Mouse (Mus musculus): ENCODE data around the gene Polr3h. TPM values are rescaled to one million over a fixed set of nuclear protein-coding genes. Genes with fewer than 3 reads are reported as not detected.
"Not testable (repeated sequence)": the region's sequence is repeated elsewhere in the genome, so short reads cannot be mapped to it uniquely, and the experiment has no call there.

Gene Polr3h
- polyA plus RNA-seq (2021): 154 TPM

GRCm38 (mm10) chr15:81925760-81926445 is at the start of gene Polr3h:
Polr3h (minus strand) TSS chr15:81926240.
- DNase-seq (ENCODE audit: low read depth, low spot score): peak; percentile 77
- CTCF ChIA-PET: interaction anchor here (1.4 kb wide), 1 partner anchor 11 kb away, joined by 3 read pairs; the partner anchor contains the start of gene Csdc2
- in situ Hi-C loops (cut with MboI; ENCODE audit: low pct_unique_long_range_greater_than_20kb): no loop called here
- TF ChIP-seq CTCF (IDR thresholded peaks at IDR 0.05): no peak
- peak; percentile 68 for ATAC-seq
- no peaks in the 10 kb centered on the region for H3K27me3 ChIP-seq
- POLR2A ChIA-PET: interaction anchor here (0.5 to 0.9 kb wide), 2 partner anchors 11 to 59 kb away, joined by 3 to 4 read pairs; no protein-coding TSS in a partner anchor

DNA sequence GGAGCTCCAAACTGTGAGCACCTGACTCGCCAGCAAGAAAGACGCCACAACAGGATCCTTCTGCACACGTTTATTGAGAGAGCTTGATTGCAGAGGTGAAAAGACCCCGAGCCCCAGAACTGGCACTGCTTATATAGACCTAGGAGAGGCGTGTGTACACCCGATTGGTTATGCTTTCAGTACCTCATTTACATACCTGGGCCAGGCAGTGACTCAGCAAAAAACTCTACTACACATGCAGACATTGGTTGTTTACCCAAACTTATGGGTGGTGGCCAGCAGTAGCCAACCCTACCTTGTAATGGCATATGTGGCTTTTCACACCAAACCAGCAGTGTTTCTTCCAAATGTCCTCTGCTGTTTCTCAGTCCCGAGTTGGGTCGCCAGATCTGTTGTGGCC is 49.1 kb upstream of the Polr3h start:
- H3K27me3 ChIP-seq; in situ Hi-C loops (cut with MboI; ENCODE audit: low pct_unique_long_range_greater_than_20kb); ATAC-seq; DNase-seq (ENCODE audit: low read depth, low spot score); POLR2A ChIA-PET: not testable (repeated sequence)
- CTCF ChIA-PET: interaction anchor here (1.1 to 1.5 kb wide), 2 partner anchors 11 to 17 kb away, joined by 3 read pairs; no protein-coding TSS in a partner anchor

GRCm38 (mm10) chr15:81970498-81970897 is 44.5 kb upstream of the Polr3h start:
- DNase-seq (ENCODE audit: low read depth, low spot score); ATAC-seq; in situ Hi-C loops (cut with MboI; ENCODE audit: low pct_unique_long_range_greater_than_20kb); H3K27me3 ChIP-seq; POLR2A ChIA-PET: not testable (repeated sequence)
- CTCF ChIA-PET: interaction anchor here (0.7 kb wide), 1 partner anchor 11 kb away, joined by 3 read pairs; no protein-coding TSS in a partner anchor

GRCm38 (mm10) chr15:81969635-81970034 is 43.6 kb upstream of the Polr3h start:
- in situ Hi-C loops (cut with MboI; ENCODE audit: low pct_unique_long_range_greater_than_20kb); POLR2A ChIA-PET; H3K27me3 ChIP-seq; ATAC-seq; DNase-seq (ENCODE audit: low read depth, low spot score): not testable (repeated sequence)
- CTCF ChIA-PET: interaction anchor here (0.9 kb wide), 1 partner anchor 50 kb away, joined by 3 read pairs; no protein-coding TSS in a partner anchor

DNA sequence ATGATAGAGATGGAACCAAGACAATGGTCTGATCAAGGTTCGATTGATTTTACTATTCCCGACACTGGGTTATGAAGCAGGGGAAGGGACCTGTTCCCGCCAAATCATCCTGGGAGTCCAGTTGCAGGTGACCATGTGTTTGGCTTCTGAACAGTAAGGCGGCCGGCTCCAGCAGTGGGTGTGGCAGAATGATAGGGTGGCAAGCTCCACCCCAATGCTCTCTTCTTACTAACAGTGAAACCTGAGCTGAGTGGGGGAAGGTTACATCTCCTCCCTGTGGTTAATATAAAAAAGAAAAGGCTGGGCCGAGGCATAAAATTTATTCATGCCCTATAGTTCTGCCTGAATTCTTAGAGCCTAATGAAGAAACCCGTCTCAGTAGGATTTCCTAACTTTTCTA is 43.1 kb upstream of the Polr3h start:
- DNase-seq (ENCODE audit: low read depth, low spot score) (no peak), ATAC-seq (no peak)
- no peaks in the 10 kb centered on the region for H3K27me3 ChIP-seq
- no peak for TF ChIP-seq CTCF (IDR thresholded peaks at IDR 0.05)
- in situ Hi-C loops (cut with MboI; ENCODE audit: low pct_unique_long_range_greater_than_20kb): no loop called here
- POLR2A ChIA-PET: no interaction called here
- CTCF ChIA-PET: interaction anchor here (0.9 kb wide), 1 partner anchor 50 kb away, joined by 3 read pairs; no protein-coding TSS in a partner anchor

DNA sequence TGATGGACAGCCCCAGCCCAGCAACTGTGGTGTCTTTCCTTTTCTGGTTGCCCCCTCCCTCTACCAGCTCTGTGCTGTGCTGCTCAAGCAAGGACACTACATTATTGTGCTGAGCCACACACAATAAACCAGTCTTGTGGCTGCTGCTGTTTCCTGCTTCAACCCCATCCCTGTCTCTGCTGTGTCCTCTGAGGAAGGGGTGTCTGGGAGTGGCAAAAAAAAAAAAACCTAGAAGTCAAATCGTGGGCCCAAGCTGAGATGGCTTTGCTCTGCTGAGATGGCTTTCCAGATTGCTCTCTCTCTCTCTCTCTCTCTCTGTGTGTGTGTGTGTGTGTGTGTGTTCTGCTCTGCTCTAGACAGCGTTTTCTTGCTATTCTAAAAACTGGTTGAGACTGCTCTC is 42.4 kb upstream of the Polr3h start:
- CTCF ChIA-PET: no interaction called here
- no peak for ATAC-seq
- POLR2A ChIA-PET: no interaction called here
- in situ Hi-C loops (cut with MboI; ENCODE audit: low pct_unique_long_range_greater_than_20kb): no loop called here
- TF ChIP-seq CTCF (IDR thresholded peaks at IDR 0.05): no peak
- no peak for DNase-seq (ENCODE audit: low read depth, low spot score)
- H3K27me3 ChIP-seq: no peaks in the 10 kb centered on the region

- CTCF ChIA-PET: no interaction called here
- POLR2A ChIA-PET: no interaction called here
- H3K27me3 ChIP-seq: no peaks in the 10 kb centered on the region
- DNase-seq (ENCODE audit: low read depth, low spot score) (no peak), ATAC-seq (no peak)
- TF ChIP-seq CTCF (IDR thresholded peaks at IDR 0.05): no peak
- in situ Hi-C loops (cut with MboI; ENCODE audit: low pct_unique_long_range_greater_than_20kb): no loop called here
Measured at GRCm38 (mm10) chr15:81967821-81968220, 41.8 kb upstream of the Polr3h start.

DNA sequence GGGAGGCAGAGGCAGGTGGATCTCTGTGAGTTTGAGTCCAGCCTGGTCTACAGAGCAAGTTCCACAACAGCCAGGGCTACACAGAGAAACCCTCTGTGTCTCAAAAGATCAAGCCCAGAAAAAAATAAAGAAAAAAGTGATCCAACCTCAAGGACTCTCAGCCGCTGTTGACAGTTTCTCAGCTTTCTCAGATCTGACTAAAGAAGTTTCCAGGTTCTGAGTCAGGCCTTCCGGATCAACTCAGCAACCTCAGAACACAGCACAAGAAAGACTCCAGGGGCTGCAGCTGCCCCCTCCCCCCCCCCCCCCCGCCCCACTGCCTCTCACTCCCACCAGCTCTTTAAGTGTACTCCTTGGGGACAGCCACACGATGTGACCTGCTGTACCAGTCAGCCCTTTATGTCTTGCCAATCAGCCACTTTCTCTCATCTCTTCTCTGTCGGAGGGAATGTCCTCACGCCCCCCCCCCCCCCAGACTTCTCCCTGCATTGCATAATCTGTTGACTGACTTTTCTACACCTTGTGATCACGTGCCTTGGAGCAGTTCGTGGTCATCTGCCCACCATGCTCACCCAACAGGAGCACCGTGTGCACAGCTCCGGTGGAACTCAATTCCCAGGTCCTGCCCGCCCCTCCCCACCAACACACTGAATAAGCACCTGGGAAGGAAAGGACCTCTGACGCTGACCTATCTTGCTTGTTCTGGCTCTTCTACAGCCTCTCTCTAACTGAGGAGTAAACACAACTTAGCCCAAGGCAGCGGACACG is 40.2 kb upstream of the Polr3h start:
- DNase-seq (ENCODE audit: low read depth, low spot score) (no peak), ATAC-seq (no peak)
- ChIA-PET POLR2A (no interaction called here), CTCF (interaction anchor here (1.1 kb wide), 1 partner anchor 11 kb away, joined by 3 read pairs; no protein-coding TSS in a partner anchor)
- in situ Hi-C loops (cut with MboI; ENCODE audit: low pct_unique_long_range_greater_than_20kb): no loop called here
- H3K27me3 ChIP-seq: no peaks in the 10 kb centered on the region
- TF ChIP-seq CTCF (IDR thresholded peaks at IDR 0.05): no peak

- in situ Hi-C loops (cut with MboI; ENCODE audit: low pct_unique_long_range_greater_than_20kb): no loop called here
- peak; percentile 87 for DNase-seq (ENCODE audit: low read depth, low spot score)
- peak; percentile 52 for ATAC-seq
Measured at GRCm38 (mm10) chr15:81964980-81965545, 39.0 kb upstream of the Polr3h start.

GRCm38 (mm10) chr15:81964262-81964661 is 38.2 kb upstream of the Polr3h start:
- H3K27me3 ChIP-seq: no peaks in the 10 kb centered on the region
- CTCF ChIA-PET: interaction anchor here (1.5 kb wide), 1 partner anchor 10 kb away, joined by 3 read pairs; no protein-coding TSS in a partner anchor
- no peak for TF ChIP-seq CTCF (IDR thresholded peaks at IDR 0.05)
- DNase-seq (ENCODE audit: low read depth, low spot score) (no peak), ATAC-seq (no peak)
- in situ Hi-C loops (cut with MboI; ENCODE audit: low pct_unique_long_range_greater_than_20kb): no loop called here
- POLR2A ChIA-PET: no interaction called here

More at GRCm38 (mm10) chr15:81964980-81965545, 39.0 kb upstream of the Polr3h start:
- CTCF ChIA-PET: interaction anchor here (1.5 kb wide), 1 partner anchor 10 kb away, joined by 3 read pairs; no protein-coding TSS in a partner anchor
- POLR2A ChIA-PET: no interaction called here
- H3K27me3 ChIP-seq: no peaks in the 10 kb centered on the region
- TF ChIP-seq CTCF (IDR thresholded peaks at IDR 0.05): no peak

Measured in Patski (cell line).